Mouse (Mus musculus): Measurements from ENCODE around the gene Klhl20.

The Klhl20 gene

DNA sequence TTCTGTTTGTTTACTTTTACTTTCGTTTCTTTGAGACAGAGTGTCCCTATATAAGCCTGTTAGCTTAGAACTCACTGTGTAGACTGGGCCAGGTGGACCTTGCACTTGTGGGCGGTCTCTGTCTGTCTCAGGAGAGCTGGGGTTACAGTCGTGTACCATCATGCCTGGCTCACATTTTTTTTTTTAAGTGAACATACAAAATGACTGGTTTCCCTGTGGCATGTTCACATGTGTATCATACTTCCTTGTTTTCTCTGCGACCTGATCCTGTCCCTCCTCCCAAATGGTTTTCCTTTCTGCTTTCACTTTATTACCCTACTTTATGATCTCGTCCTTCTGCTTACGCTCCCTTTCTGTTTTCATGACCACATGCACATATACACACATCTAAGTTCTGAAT lies 55.1 kb downstream of the Klhl20 start:
- in situ Hi-C loops (cut with MboI, MseI), result loop anchor here (5.0 kb wide), 1 partner anchor 36 kb away; no protein-coding TSS in a partner anchor

DNA sequence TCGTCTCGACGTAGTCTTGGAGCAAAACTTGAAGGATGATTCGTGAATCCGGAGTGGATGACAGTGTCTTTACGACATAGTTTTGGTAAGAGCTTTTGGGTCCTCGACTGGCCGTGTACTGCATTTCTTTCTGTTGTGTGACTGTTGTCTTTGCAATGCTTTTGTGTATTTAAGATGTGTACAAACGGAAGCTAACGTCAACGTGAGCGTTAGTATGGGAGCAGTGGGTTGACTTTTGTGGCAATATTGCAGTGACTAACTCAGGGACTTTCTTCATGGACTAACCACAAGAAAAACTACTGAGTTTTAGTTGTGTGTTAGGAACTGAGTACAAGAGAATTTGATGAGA lies 60.1 kb downstream of the Klhl20 start:
- in situ Hi-C loops (cut with MboI, MseI), result no loop called here

DNA sequence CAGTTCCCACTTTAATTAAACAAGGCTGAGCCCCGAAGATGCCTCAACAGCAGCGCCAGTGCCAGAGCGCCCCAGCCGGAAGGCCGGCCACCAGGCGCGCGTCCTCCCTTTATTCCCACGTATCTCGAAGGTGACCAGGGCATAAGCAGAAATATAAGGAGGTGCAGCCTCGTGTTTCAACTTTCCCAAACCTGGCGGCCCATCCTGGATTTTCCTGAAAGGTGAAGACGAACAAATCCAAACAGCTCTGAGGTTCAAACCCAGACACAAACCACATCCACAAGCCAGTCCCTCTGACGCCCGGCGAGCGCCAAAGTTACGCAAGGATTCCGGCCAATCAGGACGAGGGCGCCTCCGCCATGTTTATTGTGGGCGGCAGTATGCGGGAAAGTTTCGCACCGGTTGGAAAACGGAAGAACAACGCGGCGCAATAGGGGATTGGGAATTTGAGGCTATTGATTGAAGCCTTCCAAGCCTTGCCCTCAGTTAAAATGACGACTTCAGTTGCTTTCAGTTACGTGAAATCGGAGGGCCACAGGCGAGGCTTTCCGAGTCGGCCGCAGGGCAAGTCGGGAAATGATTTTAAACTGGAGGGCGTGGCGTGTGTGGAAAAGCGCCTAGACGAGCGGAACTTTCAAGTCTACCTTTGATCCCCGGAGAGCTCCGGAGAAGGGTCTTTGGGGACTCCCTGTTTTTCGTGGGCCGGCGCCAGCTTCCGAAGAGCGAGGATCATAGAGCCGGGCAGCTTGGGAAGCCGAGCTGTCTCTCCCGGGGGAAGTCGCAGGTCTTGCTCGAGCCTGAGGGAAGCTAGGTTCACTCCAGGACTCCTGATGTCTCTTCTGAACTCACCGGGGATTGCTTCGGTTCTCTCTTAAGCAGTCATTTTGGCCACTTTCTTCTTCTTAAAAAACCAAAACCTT lies 60.7 kb downstream of the Klhl20 start, which contains the start of the genes Dars2 and Cenpl:
Dars2 (minus strand) TSS at position 307 of the 920 bp plus-strand sequence.
Cenpl (plus strand) TSS at position 362 of the 920 bp plus-strand sequence.
- in situ Hi-C loops (cut with MboI, MseI), result no loop called here

DNA sequence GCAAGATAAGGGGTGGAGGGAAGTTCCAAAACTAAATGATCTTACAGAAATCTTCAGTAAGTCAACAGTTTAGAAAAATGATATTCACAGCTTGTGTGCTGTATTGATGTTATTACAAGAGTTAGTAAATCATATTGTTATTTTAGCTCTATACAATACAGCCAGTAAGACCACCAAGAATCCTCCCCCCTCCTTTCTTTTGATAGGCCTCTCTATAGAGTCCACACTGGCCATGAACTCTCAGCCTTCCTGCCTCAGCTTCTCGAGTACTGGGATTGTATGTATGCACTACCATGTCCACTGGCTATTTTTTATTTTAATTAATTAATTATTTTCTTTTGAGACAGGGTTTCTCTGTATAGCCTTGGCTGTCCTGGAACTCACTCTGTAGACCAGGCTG lies 68.0 kb downstream of the Klhl20 start:
- in situ Hi-C loops (cut with MboI, MseI), result no loop called here

DNA sequence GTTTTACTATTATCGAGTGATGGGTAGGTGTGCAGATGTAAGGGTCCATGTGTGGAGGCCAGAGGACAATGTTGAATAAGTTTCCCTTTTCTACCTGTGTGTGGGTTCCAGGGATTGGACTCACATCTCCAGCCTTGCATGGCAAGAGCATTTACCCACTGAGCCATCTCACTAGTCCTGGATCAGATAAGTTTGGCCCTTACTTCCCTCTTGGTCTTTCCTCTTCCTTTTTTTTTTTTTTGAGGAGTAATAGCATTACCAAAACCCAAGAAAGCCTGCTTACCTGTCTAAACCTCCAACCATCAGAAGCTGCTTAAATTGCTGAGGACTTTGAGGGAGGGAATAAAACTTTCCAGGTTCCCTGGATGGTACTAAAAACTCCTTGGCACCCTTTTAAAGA lies 74.1 kb downstream of the Klhl20 start:
- in situ Hi-C loops (cut with MboI, MseI), result no loop called here

DNA sequence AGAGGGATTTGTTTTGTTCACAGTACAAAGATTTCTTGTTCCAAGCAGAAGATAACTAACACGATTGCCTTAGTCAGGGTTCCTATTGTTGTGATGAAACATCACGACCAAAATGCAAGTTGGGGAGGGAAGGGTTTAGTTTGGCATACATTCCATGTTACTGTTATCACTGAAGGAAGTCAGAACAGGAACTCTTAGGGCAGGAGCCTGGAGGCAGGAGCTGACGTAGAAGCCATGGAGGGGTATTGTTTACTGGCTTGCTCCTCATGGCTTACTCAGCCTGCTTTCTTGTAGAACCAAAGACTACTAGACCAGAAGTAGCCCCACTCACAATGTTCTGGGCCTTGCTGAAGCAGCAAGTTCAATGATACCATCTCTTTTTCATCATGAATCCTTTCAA lies 84.3 kb downstream of the Klhl20 start:
- in situ Hi-C loops (cut with MboI, MseI), result no loop called here

DNA sequence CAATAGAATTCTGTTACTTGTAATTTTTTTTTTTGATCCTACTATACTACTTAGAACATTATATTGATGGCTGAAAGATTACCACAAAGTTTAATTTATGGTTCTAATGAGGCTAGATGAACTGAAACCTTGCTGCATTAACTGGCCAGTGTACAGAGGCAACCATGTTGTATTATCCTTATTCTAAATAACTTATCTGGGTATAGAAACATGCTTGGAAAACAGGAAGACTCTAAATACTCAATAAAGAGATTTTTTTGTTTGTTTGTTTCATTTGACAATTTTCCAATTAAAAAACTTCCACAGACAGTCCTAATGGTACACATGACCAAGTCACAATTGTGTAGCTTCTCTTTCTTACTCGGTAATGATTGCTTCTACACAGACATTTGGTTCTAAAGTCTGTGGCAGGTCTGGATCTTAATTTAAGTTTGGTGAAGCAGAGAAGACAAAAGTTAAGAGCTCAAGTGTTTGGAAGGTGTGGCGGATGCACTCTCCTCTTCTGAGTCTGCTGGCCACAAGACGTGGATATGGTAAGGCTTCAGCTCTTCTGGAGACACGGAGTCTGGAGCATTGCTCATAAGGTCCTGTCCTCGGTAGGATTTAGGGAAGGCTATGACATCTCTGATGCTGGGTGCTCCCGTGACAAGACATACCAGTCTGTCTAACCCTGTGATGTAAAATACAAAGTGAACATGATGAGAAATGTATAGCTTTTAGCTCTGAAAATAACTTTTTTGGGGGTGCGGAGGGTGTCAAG lies 89.9 kb downstream of the Klhl20 start:
- in situ Hi-C loops (cut with MboI, MseI), result no loop called here

DNA sequence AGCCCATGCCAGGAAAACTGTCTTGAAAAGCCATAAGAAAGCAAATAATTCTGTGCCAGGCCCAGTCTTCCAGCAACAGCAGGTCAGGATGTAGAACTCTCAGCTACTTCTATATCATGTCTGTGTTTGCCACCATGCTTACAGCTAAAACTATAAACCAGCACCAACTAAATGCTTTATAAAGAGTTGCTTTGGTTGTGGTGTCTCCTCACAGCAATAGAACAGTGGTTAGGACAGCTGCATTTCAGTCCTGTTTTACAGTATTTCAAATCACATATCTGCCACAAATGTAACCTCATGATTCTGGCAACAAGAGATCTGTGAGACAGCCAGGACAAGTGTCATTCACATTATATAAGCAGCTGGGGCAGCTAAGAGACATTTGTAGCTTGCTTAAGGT lies 90.5 kb downstream of the Klhl20 start:
- in situ Hi-C loops (cut with MboI, MseI), result no loop called here

DNA sequence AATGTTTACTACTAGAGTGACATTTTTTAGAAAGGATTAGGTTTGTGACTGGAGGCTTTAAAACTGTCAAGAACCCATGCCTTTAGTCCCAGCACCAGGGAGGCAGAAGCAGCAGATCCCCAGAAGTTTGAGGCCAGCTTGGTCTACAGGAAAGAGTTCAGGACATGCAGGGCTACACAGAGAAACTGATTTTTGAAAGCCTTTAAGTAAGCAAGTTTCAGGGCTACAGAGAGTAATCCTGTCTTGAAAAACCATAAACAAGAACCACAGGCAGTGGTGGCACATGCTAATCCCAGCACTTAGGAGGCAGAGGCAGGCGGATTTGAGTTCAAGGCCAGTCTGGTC lies 90.9 kb downstream of the Klhl20 start:
- in situ Hi-C loops (cut with MboI, MseI), result no loop called here

DNA sequence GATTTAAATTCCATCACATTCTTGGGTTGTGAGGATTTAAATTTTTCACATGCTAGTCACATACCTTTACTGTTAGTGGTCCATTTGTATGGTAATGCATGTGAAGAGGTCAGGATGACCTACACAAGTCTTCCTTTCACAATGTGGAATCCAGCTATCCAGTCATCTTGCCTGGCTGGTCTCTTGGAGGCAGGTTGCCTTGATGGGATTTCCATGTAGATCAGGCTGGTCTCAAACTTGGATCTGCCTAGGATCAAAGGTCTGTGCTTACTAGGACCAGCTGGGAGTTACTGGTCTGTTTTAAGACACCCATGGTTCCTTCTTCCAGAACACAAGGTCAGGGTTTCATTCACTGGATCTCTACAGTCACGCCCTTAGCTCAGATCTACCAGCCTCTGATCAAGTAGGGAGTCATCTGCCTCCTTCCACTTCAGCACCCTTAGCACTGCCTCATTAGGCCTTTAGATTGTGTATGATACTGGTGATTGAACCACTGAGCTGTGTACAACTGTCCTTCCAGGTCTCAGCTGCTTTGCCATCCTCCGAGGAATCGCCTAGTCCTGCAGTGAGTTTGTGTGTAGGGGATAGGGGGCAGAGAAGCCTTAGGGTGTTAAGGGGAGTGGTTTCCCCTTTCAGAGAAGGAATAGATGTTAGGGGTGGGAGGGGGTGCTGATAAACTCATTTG lies 91.4 kb downstream of the Klhl20 start:
- in situ Hi-C loops (cut with MboI, MseI), result no loop called here

DNA sequence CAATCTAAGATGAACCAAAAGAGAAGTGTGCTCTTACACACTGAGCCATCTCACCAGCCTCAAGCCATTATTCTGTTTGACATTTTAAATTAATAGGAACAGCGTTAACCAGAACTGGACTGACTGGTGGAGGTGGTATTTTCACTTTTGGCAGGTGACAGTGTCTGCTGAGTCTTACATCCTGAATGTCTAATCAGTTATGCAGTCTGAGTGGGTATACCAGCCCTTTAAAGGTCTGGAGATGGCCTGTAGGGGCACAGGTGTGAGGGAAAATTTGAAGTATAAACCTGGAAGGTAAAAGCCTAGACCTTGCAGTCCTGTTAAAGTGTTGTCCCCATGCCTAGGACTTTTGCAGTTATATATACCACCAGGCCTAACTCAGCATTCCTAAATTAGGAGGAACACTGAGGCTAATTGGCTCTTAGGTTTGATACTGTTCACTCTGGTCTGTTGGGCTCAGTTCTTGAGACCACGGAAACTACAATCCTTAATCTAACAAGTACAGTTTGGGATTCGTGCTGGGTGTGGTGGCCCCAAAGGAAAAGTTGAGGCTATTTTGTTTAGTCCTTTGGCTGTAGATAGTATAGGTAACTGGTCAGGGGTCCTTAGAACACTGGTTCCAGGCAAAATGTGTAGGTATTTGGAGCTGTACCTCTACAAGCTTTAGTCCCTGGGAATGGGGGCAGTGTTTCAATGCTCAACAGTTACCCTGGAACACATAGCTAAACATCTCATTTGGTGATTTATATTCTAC lies 92.2 kb downstream of the Klhl20 start:
- in situ Hi-C loops (cut with MboI, MseI), result no loop called here

All from regulatory T cell (primary cell).